Mouse (Mus musculus): ENCODE results near the gene Gm29133. TPM values are rescaled to one million over a fixed set of nuclear protein-coding genes. Genes with fewer than 3 reads are reported as not detected.

The Gm29133 gene
- polyA plus RNA-seq, 1 experiment from 2014 or later = not detected

- no peak for ATAC-seq (replicated peaks; ENCODE audit: insufficient number of reproducible peaks, low FRiP score, low TSS enrichment)
- Histone ChIP-seq H3K9ac (ENCODE audit: low read depth, low read length) (no peak overlapping the region), H3K4me2 (no peak overlapping the region), H3K4me1 (ENCODE audit: control insufficient read depth, insufficient read depth, low read length) (no peaks in the 10 kb centered on the region), H3K27ac (ENCODE audit: low read depth, low read length) (no peak overlapping the region), H3K27me3 (ENCODE audit: control insufficient read depth, insufficient read depth, low read length) (no peaks in the 10 kb centered on the region), H3K9me3 (replicated peaks; ENCODE audit: control insufficient read depth, low read length) (no peaks in the 10 kb centered on the region), H3K36me3 (ENCODE audit: control insufficient read depth, insufficient read depth, low read length) (no peaks in the 10 kb centered on the region), H3K4me3 (ENCODE audit: low read depth, low read length) (no peak overlapping the region)
- 49% methylated on average over 2 of the region's 2 CpGs for WGBS (ENCODE audit: insufficient replicate concordance)
Measured at GRCm38 (mm10) chr3:75745343-75745742, 2.7 kb upstream of the Gm29133 start.

GRCm38 (mm10) chr3:75763351-75763750 is 15.4 kb downstream of the Gm29133 start:
- Histone ChIP-seq H3K4me1 (ENCODE audit: control insufficient read depth, insufficient read depth, low read length) (no peaks in the 10 kb centered on the region), H3K9me3 (replicated peaks; ENCODE audit: control insufficient read depth, low read length) (no peaks in the 10 kb centered on the region), H3K4me2 (no peak overlapping the region), H3K9ac (ENCODE audit: low read depth, low read length) (no peak overlapping the region), H3K36me3 (ENCODE audit: control insufficient read depth, insufficient read depth, low read length) (no peaks in the 10 kb centered on the region), H3K27ac (ENCODE audit: low read depth, low read length) (no peak overlapping the region), H3K27me3 (ENCODE audit: control insufficient read depth, insufficient read depth, low read length) (no peaks in the 10 kb centered on the region), H3K4me3 (ENCODE audit: low read depth, low read length) (no peak overlapping the region)
- WGBS (ENCODE audit: insufficient replicate concordance) = 65% methylated on average over 2 of the region's 2 CpGs
- no peak for ATAC-seq (replicated peaks; ENCODE audit: insufficient number of reproducible peaks, low FRiP score, low TSS enrichment)

GRCm38 (mm10) chr3:75774253-75774652 is 26.3 kb downstream of the Gm29133 start:
- H3K9me3 ChIP-seq (replicated peaks; ENCODE audit: control insufficient read depth, low read length) = no peaks in the 10 kb centered on the region
- H3K27ac ChIP-seq (ENCODE audit: low read depth, low read length) = no peak overlapping the region
- WGBS (ENCODE audit: insufficient replicate concordance) = 71% methylated on average over 2 of the region's 2 CpGs
- no peaks in the 10 kb centered on the region for H3K36me3 ChIP-seq (ENCODE audit: control insufficient read depth, insufficient read depth, low read length)
- H3K4me2 ChIP-seq = no peak overlapping the region
- H3K4me3 ChIP-seq (ENCODE audit: low read depth, low read length) = no peak overlapping the region
- no peaks in the 10 kb centered on the region for H3K27me3 ChIP-seq (ENCODE audit: control insufficient read depth, insufficient read depth, low read length)
- no peak for ATAC-seq (replicated peaks; ENCODE audit: insufficient number of reproducible peaks, low FRiP score, low TSS enrichment)
- H3K4me1 ChIP-seq (ENCODE audit: control insufficient read depth, insufficient read depth, low read length) = no peaks in the 10 kb centered on the region
- H3K9ac ChIP-seq (ENCODE audit: low read depth, low read length) = no peak overlapping the region

- Histone ChIP-seq H3K4me3 (ENCODE audit: low read depth, low read length) (no peak overlapping the region), H3K27me3 (ENCODE audit: control insufficient read depth, insufficient read depth, low read length) (no peaks in the 10 kb centered on the region), H3K9me3 (replicated peaks; ENCODE audit: control insufficient read depth, low read length) (no peaks in the 10 kb centered on the region), H3K27ac (ENCODE audit: low read depth, low read length) (no peak overlapping the region), H3K36me3 (ENCODE audit: control insufficient read depth, insufficient read depth, low read length) (no peaks in the 10 kb centered on the region), H3K4me2 (no peak overlapping the region), H3K9ac (ENCODE audit: low read depth, low read length) (no peak overlapping the region), H3K4me1 (ENCODE audit: control insufficient read depth, insufficient read depth, low read length) (no peaks in the 10 kb centered on the region)
- ATAC-seq (replicated peaks; ENCODE audit: insufficient number of reproducible peaks, low FRiP score, low TSS enrichment) = no peak
Measured at GRCm38 (mm10) chr3:75808001-75808400, 60.0 kb downstream of the Gm29133 start.

- Histone ChIP-seq H3K4me1 (ENCODE audit: control insufficient read depth, insufficient read depth, low read length) (no peaks in the 10 kb centered on the region), H3K4me2 (no peak overlapping the region), H3K9me3 (replicated peaks; ENCODE audit: control insufficient read depth, low read length) (no peaks in the 10 kb centered on the region), H3K27ac (ENCODE audit: low read depth, low read length) (no peak overlapping the region), H3K27me3 (ENCODE audit: control insufficient read depth, insufficient read depth, low read length) (no peaks in the 10 kb centered on the region), H3K36me3 (ENCODE audit: control insufficient read depth, insufficient read depth, low read length) (no peaks in the 10 kb centered on the region), H3K9ac (ENCODE audit: low read depth, low read length) (no peak overlapping the region), H3K4me3 (ENCODE audit: low read depth, low read length) (no peak overlapping the region)
- WGBS (ENCODE audit: insufficient replicate concordance) = 82% methylated on average over 1 of the region's 1 CpGs
- no peak for ATAC-seq (replicated peaks; ENCODE audit: insufficient number of reproducible peaks, low FRiP score, low TSS enrichment)
Measured at GRCm38 (mm10) chr3:75823934-75824333, 75.9 kb downstream of the Gm29133 start.

- Histone ChIP-seq H3K27me3 (ENCODE audit: control insufficient read depth, insufficient read depth, low read length) (no peaks in the 10 kb centered on the region), H3K4me2 (no peak overlapping the region)
- WGBS (ENCODE audit: insufficient replicate concordance) = 83% methylated on average over 1 of the region's 1 CpGs
Measured at GRCm38 (mm10) chr3:75824458-75824857, 76.5 kb downstream of the Gm29133 start.

GRCm38 (mm10) chr3:75834827-75835226 is 86.8 kb downstream of the Gm29133 start:
- WGBS (ENCODE audit: insufficient replicate concordance) = 86% methylated on average over 2 of the region's 2 CpGs
- Histone ChIP-seq H3K9me3 (replicated peaks; ENCODE audit: control insufficient read depth, low read length) (no peaks in the 10 kb centered on the region), H3K27ac (ENCODE audit: low read depth, low read length) (no peak overlapping the region), H3K9ac (ENCODE audit: low read depth, low read length) (no peak overlapping the region), H3K36me3 (ENCODE audit: control insufficient read depth, insufficient read depth, low read length) (no peaks in the 10 kb centered on the region), H3K27me3 (ENCODE audit: control insufficient read depth, insufficient read depth, low read length) (no peaks in the 10 kb centered on the region), H3K4me1 (ENCODE audit: control insufficient read depth, insufficient read depth, low read length) (no peaks in the 10 kb centered on the region), H3K4me3 (ENCODE audit: low read depth, low read length) (no peak overlapping the region), H3K4me2 (no peak overlapping the region)
- ATAC-seq (replicated peaks; ENCODE audit: insufficient number of reproducible peaks, low FRiP score, low TSS enrichment) = no peak

More at GRCm38 (mm10) chr3:75824458-75824857, 76.5 kb downstream of the Gm29133 start:
- Histone ChIP-seq H3K9me3 (replicated peaks; ENCODE audit: control insufficient read depth, low read length) (no peaks in the 10 kb centered on the region), H3K27ac (ENCODE audit: low read depth, low read length) (no peak overlapping the region), H3K4me1 (ENCODE audit: control insufficient read depth, insufficient read depth, low read length) (no peaks in the 10 kb centered on the region), H3K9ac (ENCODE audit: low read depth, low read length) (no peak overlapping the region), H3K36me3 (ENCODE audit: control insufficient read depth, insufficient read depth, low read length) (no peaks in the 10 kb centered on the region), H3K4me3 (ENCODE audit: low read depth, low read length) (no peak overlapping the region)
- ATAC-seq (replicated peaks; ENCODE audit: insufficient number of reproducible peaks, low FRiP score, low TSS enrichment) = no peak

- 70% methylated on average over 5 of the region's 5 CpGs for WGBS (ENCODE audit: insufficient replicate concordance)
- H3K36me3 ChIP-seq (ENCODE audit: control insufficient read depth, insufficient read depth, low read length) = no peaks in the 10 kb centered on the region
- no peak for ATAC-seq (replicated peaks; ENCODE audit: insufficient number of reproducible peaks, low FRiP score, low TSS enrichment)
Measured at GRCm38 (mm10) chr3:75835286-75835967, 87.4 kb downstream of the Gm29133 start.

More at GRCm38 (mm10) chr3:75835286-75835967, 87.4 kb downstream of the Gm29133 start:
- Histone ChIP-seq H3K4me2 (no peak overlapping the region), H3K4me1 (ENCODE audit: control insufficient read depth, insufficient read depth, low read length) (no peaks in the 10 kb centered on the region), H3K4me3 (ENCODE audit: low read depth, low read length) (no peak overlapping the region), H3K9ac (ENCODE audit: low read depth, low read length) (no peak overlapping the region), H3K27me3 (ENCODE audit: control insufficient read depth, insufficient read depth, low read length) (no peaks in the 10 kb centered on the region), H3K9me3 (replicated peaks; ENCODE audit: control insufficient read depth, low read length) (no peaks in the 10 kb centered on the region), H3K27ac (ENCODE audit: low read depth, low read length) (no peak overlapping the region)

All from heart, embryonic 11.5 days (tissue).